Mouse (Mus musculus): ENCODE measurements around the gene Topbp1. TPM values are rescaled to one million over a fixed set of nuclear protein-coding genes. Genes with fewer than 3 reads are reported as not detected.

Topbp1 gene
- total RNA-seq, 2 experiments from 2014 or later = 34.2 to 46.8 TPM

- peak; percentile 36 for DNase-seq
Measured at GRCm38 (mm10) chr9:103348791-103349190, 43.8 kb downstream of the Topbp1 start.

- peak; percentile 63 for DNase-seq
Measured at GRCm38 (mm10) chr9:103353500-103354260, 48.7 kb downstream of the Topbp1 start.

GRCm38 (mm10) chr9:103357893-103358292 is 52.9 kb downstream of the Topbp1 start:
- DNase-seq = no peak

GRCm38 (mm10) chr9:103358545-103358944 is 53.5 kb downstream of the Topbp1 start:
- no peak for DNase-seq

- no peak for DNase-seq
Measured at GRCm38 (mm10) chr9:103360642-103361041, 55.6 kb downstream of the Topbp1 start.

GRCm38 (mm10) chr9:103363088-103363487 is 58.1 kb downstream of the Topbp1 start:
- no peak for DNase-seq

- DNase-seq = peak; percentile 27
Measured at GRCm38 (mm10) chr9:103363730-103364417, 58.9 kb downstream of the Topbp1 start.

- DNase-seq = peak; percentile 82
Measured at GRCm38 (mm10) chr9:103364601-103365289, 59.7 kb downstream of the Topbp1 start.

GRCm38 (mm10) chr9:103365290-103366247 is 60.6 kb downstream of the Topbp1 start, which contains the start of gene Cdv3:
Gene Cdv3, minus strand, starts transcription at chr9:103365840.
- DNase-seq = peak; percentile 99

- no peak for DNase-seq
Measured at GRCm38 (mm10) chr9:103366356-103366755, 61.3 kb downstream of the Topbp1 start.

GRCm38 (mm10) chr9:103369951-103370350 is 64.9 kb downstream of the Topbp1 start:
- DNase-seq = no peak

- no peak for DNase-seq
Measured at GRCm38 (mm10) chr9:103372271-103373010, 67.4 kb downstream of the Topbp1 start.

- DNase-seq = no peak
Measured at GRCm38 (mm10) chr9:103376346-103377320, 71.6 kb downstream of the Topbp1 start.

GRCm38 (mm10) chr9:103378686-103379085 is 73.7 kb downstream of the Topbp1 start:
- DNase-seq = no peak

GRCm38 (mm10) chr9:103379199-103379598 is 74.2 kb downstream of the Topbp1 start:
- no peak for DNase-seq

- DNase-seq = no peak
Measured at GRCm38 (mm10) chr9:103380566-103380965, 75.6 kb downstream of the Topbp1 start.

- DNase-seq = no peak
Measured at GRCm38 (mm10) chr9:103382989-103383388, 78.0 kb downstream of the Topbp1 start.

- DNase-seq = no peak
Measured at GRCm38 (mm10) chr9:103383576-103383975, 78.6 kb downstream of the Topbp1 start.

- DNase-seq = no peak
Measured at GRCm38 (mm10) chr9:103384141-103384796, 79.3 kb downstream of the Topbp1 start.

Measured in adrenal gland, postnatal 10 days (tissue).